Mouse (Mus musculus) spleen, postnatal 36 days (tissue): ENCODE results near the gene Flvcr1.
A peak's percentile ranks its signal among the peaks of the same experiment; 100 is the strongest.

ENCODE experiments used
- DNase-seq, 2 experiments: peaks; one replicate each; pipeline ENCODE4 v3.0.0; 2022; ENCODE audit warnings: low spot score in 2 of 2, mixed read lengths in 1 of 2

The Flvcr1 gene

GRCm38 (mm10) chr1:190980470-190980869 is 45.5 kb downstream of the Flvcr1 start:
- DNase-seq, result no peak

GRCm38 (mm10) chr1:190979100-190979563 is 46.8 kb downstream of the Flvcr1 start, which contains the start of gene Vash2:
Gene Vash2, minus strand, starts transcription at chr1:190979296.
- peak; percentile 21 to 25 for DNase-seq

DNA sequence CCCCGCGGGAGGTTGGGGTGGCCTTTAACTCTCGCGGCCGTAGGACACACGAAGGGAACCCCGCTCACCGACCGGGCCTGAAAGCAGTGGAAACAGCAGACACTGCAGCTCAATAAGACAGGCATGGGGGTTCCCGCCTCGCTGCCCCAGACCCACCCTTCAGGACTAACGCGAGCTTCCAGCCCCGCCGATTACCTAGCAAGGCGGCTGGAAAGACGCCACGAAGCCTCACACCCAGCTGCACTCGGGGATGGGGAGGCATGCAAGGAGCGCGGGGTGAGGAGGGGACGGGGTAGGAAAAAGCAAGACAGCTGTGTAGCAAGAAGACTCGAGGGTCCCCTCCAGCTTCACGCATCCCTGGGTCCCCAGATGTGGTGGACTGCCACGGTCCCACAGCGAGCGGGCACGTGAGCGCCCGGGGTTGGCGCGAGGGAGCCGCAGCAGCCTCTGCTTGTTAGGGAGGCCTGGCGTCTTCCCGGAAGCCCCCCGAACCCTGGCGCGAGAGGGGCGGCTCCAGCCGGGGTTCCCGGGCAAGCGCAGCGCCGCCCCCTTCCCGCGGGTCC is 47.4 kb downstream of the Flvcr1 start:
- DNase-seq, result no peak

DNA sequence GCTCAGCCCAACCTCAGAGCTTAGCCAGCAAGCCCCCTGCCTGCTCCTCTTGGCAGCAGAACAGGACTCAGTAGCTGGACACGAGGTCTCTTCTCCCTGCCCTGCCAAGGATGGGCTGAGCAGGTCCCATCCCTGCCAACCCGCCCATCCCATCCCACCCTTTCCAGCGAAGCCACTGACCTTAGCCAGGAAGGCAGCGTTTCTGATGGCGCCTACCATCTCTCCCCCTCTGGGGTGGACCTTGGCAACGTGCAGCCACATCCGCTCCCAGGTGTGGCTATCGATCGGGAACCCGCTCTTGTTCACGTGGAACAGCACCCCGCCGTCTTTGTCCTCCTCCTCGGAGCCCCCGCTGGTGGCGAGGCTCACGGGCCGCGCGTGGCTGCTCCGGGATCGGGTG is 48.0 kb downstream of the Flvcr1 start:
- DNase-seq, result no peak

DNA sequence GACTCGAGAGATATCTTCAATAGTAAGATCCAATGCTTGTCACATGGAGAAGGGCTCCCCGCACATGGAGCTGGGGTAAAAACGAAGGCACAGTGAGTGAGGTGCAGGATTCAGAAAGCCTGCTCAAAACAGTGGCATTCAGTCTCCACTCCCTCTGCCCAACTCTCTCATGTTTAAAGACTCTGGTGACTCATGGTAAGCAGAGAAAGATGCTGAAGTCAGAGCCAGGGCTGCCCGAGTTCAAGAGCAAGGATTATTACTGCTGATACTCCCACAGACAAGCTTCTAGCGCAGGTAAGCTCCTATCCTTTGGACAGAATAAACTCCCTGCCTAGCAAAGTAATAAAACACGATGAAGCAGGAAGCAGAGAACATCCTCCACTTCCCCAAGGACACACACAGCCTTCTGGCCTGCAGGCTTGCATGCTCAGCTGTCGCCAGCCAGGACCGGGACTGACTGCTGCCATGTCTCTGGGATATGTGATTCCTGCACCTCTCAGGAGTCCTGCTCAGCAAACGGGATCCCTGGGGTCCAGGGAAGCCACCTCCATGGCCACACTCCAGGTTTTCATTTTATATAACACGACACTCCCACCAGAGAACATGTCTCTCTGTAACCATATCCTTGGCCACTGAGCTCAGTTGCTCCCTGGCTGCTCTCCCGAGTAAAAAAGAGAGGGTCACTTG is 48.9 kb downstream of the Flvcr1 start:
- DNase-seq, result no peak

DNA sequence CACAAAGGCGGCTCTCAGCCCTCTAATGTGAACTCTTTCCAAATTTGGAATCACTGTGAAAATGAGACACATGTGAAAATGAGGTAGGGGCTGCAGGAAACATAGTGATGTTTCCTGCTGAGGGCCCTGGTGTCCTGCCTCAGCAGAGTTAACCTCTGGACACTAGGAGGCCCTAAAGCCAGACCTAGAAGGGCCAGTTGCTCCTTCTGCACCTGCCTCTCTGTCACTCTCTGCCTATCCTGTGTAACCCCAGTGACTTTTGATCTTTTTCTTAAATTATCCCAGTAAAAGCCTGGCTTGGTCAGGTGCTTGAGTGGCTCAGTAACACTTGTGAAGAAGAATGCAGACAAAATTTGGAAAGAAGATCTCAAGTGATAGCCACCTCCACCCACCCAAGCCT is 51.1 kb downstream of the Flvcr1 start:
- DNase-seq, result no peak

DNA sequence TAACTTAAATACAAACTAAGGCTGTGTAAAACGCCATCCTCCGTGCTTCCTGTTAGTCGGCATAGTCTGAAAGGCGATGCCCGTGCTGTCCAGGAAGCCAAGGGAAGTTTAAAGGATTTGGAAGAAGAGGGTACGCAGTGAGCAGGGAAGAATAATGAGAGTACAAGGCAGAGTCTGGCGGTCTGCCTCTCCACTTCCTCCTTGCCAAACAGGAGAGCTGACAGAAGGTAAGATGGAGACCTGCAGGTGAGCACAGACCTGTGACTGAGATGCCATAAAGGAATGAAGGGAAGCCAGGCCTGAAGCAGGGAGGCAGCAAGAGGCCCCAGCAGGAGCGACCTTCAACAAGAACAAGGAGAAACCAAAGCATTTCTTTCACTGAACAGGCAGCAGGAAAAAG is 51.8 kb downstream of the Flvcr1 start:
- no peak for DNase-seq

- DNase-seq, result no peak
Measured at GRCm38 (mm10) chr1:190972612-190973192, 53.3 kb downstream of the Flvcr1 start.

DNA sequence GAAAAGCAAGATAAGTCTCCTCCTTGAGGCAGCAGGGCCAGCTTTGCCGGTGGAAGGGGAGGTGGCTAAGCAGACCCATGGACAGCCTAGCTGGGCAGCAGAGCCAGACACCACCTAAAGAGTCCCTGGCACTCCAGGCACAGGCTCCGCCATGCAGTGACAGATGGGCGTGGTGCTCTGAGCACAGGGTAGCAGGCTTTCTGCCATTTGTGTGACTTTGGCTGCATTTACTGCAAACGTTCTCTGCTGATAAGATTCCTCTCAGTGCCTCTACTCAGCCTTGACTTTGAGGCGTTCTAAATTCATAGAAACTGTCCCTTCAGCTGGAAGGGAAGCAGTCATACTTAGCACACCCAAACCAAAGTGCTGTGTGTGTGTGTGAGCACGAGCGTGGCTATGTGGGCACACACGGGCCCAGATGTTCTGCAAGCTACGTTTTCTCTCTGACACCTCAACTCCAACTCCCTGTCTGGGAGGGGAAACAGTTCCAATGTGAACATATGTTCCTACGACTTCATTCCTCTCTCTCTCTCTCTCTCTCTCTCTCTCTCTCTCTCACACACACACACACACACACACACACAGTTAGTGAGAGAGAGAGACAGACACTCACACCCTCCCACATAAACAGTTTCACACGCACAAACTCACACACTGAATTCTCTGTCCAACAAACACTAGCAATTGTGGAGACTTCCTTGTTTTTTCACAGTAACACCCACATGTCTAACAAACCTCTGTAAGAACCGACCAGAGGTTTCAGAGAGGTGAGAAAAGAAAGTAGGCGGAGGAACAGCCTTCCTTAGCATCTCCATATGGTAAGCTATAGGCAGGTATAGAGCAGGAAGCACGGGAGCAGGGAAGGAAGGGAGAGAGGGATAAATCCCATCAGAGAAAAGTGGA is 54.0 kb downstream of the Flvcr1 start:
- DNase-seq, result no peak

DNA sequence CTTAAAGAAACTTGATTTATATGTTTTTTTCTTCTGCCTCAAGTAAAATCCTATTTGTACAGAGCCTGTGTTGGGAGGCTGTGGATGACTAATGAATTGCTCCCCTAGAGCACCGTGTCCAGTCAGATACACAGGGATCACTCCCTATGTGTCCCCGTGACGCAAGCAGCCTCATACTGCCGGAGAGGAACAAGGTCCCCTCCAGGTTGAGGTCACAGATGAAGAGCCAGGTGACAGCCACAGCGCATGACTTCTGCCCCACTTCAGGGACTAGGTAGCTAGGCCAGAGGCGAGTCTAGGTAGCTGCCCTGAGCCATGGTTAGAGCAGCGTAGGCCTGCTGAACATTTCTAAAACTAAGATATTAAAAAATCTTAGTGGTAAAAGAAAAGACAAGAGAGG is 57.9 kb downstream of the Flvcr1 start:
- DNase-seq, result no peak

DNA sequence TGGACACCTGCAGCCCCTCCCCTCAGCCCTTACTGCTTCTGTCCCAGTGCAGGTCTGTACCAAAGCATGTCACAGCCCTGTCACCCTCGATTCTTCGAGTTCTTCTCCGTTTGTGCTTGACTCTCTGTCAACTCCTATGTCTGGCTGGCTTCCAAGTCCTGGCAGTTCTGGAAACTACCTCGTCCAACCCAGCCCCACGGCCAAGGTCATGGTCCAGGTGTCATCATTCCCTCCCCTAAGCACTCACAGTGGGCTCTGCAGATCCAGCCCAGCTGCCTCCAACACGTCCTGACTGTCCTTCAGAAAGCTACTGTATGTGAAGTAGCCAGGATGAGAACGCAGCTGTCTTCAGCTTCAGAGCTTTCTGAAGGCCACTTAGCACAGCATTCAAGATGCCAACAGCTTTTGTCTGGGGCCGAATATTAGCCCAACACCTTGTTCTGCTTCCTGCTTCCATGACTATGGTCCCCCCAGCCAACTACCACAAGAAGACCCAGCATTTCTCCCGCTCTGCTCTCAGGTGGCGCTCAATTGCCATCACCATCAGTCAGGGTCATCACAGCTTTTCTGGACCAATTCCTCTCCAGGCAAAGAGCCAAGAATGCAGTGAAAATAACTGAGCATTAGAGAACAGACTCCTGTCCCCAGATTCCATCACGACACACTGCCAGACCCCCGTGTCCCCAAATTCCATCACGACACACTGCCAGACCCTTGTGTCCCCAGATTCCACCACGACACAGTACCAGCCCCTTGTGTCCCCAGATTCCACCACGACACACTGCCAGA is 60.8 kb downstream of the Flvcr1 start:
- no peak for DNase-seq

- DNase-seq, result no peak
Measured at GRCm38 (mm10) chr1:190962760-190963159, 63.2 kb downstream of the Flvcr1 start.

DNA sequence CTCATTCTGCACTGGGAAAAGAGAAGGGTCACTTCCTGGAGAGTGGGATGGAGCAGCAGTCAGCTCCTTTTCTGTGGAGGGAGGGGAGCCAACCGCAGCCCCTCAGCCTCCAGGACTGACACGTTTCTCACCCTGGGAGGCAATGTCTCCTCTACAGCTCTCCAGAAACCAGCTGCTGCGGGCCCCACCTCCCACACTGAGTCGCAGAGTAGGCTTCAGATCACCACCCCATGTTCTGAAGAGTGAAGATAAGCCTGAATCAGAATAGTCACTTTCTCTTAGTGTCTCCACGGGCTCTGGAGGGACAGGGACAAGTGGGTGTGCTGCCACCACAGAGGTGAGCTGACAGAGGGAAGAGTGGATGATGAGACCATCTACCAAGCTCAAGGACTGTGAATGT is 67.1 kb downstream of the Flvcr1 start:
- no peak for DNase-seq
